Mouse (Mus musculus): ENCODE data around the gene Gm8978.
A peak's percentile ranks its signal among the peaks of the same experiment; 100 is the strongest.
"Not testable (repeated sequence)": the region's sequence is repeated elsewhere in the genome, so short reads cannot be mapped to it uniquely, and the experiment has no call there.

Gene Gm8978

DNA sequence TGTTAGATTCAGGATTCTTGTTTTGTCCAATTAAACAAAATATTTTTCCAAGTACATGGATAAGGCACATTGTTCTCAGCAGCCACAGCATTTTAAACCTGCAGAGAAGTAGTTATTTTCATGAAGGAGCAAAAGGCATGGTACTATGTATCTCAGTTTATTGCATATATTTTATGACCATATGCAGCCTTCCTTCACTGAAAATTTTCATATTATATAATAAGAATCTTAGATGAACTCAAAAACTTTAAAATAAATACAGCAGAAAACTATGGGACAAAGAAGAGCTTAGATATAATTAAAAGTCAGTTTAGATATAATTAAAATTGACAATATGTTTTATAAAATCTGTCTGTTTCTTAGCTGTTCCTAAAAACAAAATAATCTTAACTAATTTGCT, at the start of gene Gm8978:
Gene Gm8978 (minus strand): TSS at position 101 of the 400 bp plus-strand sequence.
- not testable (repeated sequence) for DNase-seq (ENCODE audit: low spot score in 2 of 2)

DNA sequence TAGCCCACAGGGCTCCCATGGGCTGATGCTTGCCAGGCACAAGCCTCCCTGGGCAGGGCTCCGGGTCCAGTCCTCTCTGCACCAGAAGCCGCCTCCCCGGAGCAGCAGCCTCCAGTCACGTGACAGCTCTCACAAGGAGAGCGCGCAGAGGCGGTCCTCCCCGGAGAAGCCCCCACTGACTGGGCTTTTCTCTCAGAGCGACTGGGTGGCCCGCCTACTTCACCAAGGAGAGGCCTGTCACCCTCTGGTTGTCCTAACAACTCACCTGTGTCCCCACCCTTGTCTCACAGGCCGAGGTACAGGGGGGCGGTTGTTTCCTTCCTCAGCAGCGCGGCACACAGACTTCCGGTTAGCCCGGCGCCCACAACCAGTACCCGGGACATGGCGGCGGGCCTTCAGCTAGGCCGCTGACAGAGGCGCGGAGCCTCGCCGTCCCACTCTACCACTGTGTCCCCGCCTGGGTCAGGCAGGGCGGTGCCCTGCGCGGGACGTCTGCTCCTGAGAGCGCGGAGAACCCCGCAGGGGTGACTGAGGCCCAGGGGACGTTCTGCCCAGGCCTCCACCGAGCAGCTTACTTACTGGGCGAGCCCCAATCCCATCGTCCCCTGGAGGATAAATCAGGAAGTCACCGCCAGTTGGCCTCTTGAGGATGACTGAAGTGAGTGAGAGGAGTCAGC, 35.3 kb downstream of the Gm8978 start:
- peak; percentile 23 to 49 for DNase-seq (ENCODE audit: low spot score in 2 of 2)

DNA sequence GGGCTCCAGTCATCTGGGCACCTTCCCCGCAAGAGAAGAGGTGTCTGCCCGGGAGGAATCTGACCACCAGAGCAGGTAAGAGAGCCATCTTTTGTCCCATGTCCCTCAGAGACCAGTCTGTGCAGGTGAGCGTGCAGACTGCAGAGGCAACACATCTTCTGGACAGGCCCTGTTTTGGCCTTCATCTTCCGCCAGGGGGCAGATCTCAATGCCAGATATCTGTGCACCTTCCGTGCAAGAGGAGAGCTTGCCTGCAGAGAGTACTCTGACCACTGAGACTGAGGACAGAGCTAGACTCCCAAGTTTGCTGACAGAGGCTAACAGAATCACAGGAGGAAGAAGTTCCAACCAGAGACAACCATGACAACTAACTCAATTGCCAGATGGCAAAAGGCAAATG, 56.5 kb downstream of the Gm8978 start:
- DNase-seq (ENCODE audit: low spot score in 2 of 2), result not testable (repeated sequence)

Data from cerebellum, postnatal 4 days (tissue).